Mouse (Mus musculus) midbrain, postnatal 0 days (tissue): ENCODE results near the gene Fam110a. TPM values are rescaled to one million over a fixed set of nuclear protein-coding genes. Genes with fewer than 3 reads are reported as not detected.

ENCODE experiments used
- ATAC-seq: fragments of 200-750 bp; cut with Nextera tagmentation; 2 replicates; pipeline ENCODE4 v1.8.0; 2017; ENCODE audit warnings: moderate number of reproducible peaks, mild to moderate bottlenecking, moderate TSS enrichment, moderate library complexity; ENCODE audit not compliant: low FRiP score
- DNase-seq: peaks from one replicate; pipeline ENCODE4 v3.0.0-alpha.2; 2015; ENCODE audit warnings: low spot score
- H3K27ac ChIP-seq: fragments of 300-500 bp; sonication (generic); 2 replicates; pipeline ENCODE4 v1.5.1; 2014; ENCODE audit warnings: low read depth, mild to moderate bottlenecking, low read length, mixed read lengths
- H3K27me3 ChIP-seq: fragments of 300-500 bp; sonication (generic); 2 replicates; pipeline ENCODE4 v1.6.1; 2014; ENCODE audit warnings: low read length, control low read depth, mixed read lengths; ENCODE audit not compliant: insufficient read depth
- H3K36me3 ChIP-seq: fragments of 300-500 bp; sonication (generic); 2 replicates; pipeline ENCODE4 v1.6.1; 2014; ENCODE audit warnings: low read length, control low read depth, mixed read lengths; ENCODE audit not compliant: insufficient read depth
- H3K4me1 ChIP-seq: fragments of 300-500 bp; sonication (generic); 2 replicates; pipeline ENCODE4 v1.6.1; 2014; ENCODE audit warnings: mild to moderate bottlenecking, control low read depth, antibody characterized with exemption, low read length, mixed read lengths; ENCODE audit not compliant: insufficient read depth
- H3K4me2 ChIP-seq: fragments of 300-500 bp; sonication (generic); 2 replicates; pipeline ENCODE4 v1.6.1; 2014; ENCODE audit warnings: low read depth, mild to moderate bottlenecking, low read length, mixed read lengths; ENCODE audit not compliant: poor library complexity, severe bottlenecking
- H3K4me3 ChIP-seq: fragments of 300-500 bp; sonication (generic); 2 replicates; pipeline ENCODE4 v1.5.1; 2014; ENCODE audit warnings: low read depth, mild to moderate bottlenecking, low read length, moderate library complexity
- H3K9ac ChIP-seq: fragments of 300-500 bp; sonication (generic); replicated peaks from 2 replicates; pipeline ENCODE4 v1.6.1; 2014; ENCODE audit warnings: mild to moderate bottlenecking, low read length, moderate library complexity, mixed read lengths; ENCODE audit not compliant: poor library complexity, severe bottlenecking
- H3K9me3 ChIP-seq: fragments of 300-500 bp; sonication (generic); 2 replicates; pipeline ENCODE4 v1.6.1; 2016; ENCODE audit warnings: low read length, control low read depth
- CTCF ChIP-seq: IDR thresholded peaks from 2 replicates; pipeline ENCODE4 v1.5.1; 2016; ENCODE audit warnings: antibody characterized with exemption, mild to moderate bottlenecking
- WGBS: fragments of 180-500 bp; shearing (Covaris S2); extraction: QIAGEN DNeasy Blood & Tissue Kit; methylation state at CpG from one replicate; pipeline ENCODE4 v1.1.7; 2014; 5-methylcytosine and 5-hydroxymethylcytosine counted together
- polyA plus RNA-seq: library from polyadenylated mRNA; unstranded; fragments of >200 nt; fragmentation: Nextera tagmentation; extraction: Ambion mirVana; gene quantifications from 2 replicates; pipeline ENCODE4 v1.2.1, GENCODE M21; 2015
- total RNA-seq: library from RNA; depleted of rRNA; stranded (reverse); fragments of >200 nt; gene quantifications from 2 replicates; pipeline ENCODE4 v1.2.3, GENCODE M21; 2014

Fam110a gene
- total and polyA plus RNA-seq, 2 experiments from 2014 or later: 28.7 to 36.1 TPM

- H3K4me3 ChIP-seq: no peak overlapping the region
- no peak overlapping the region for H3K4me2 ChIP-seq
- H3K27me3 ChIP-seq: no peaks in the 10 kb centered on the region
- H3K4me1 ChIP-seq: peaks cover 9% of the 10 kb centered on the region; the same call in 1 of the 2 replicates
- ATAC-seq (no peak), DNase-seq (no peak)
- 43% methylated on average over 9 of the region's 9 CpGs for WGBS
- no peaks in the 10 kb centered on the region for H3K36me3 ChIP-seq
- H3K27ac ChIP-seq: no peak overlapping the region
- no peak overlapping the region for H3K9ac ChIP-seq
- H3K9me3 ChIP-seq: no peaks in the 10 kb centered on the region
- TF ChIP-seq CTCF: no peak
These were observed 18.5 kb downstream of the Fam110a start for GRCm38 (mm10) chr2:151961284-151962196.

- DNase-seq (no peak), ATAC-seq (no peak)
- whole genome bisulfite sequencing: 40% methylated on average over 5 of the region's 5 CpGs
- Histone ChIP-seq H3K9me3 (no peaks in the 10 kb centered on the region), H3K4me3 (no peak overlapping the region), H3K36me3 (no peaks in the 10 kb centered on the region), H3K9ac (no peak overlapping the region), H3K27me3 (no peaks in the 10 kb centered on the region), H3K4me2 (no peak overlapping the region), H3K27ac (no peak overlapping the region), H3K4me1 (peaks cover 9% of the 10 kb centered on the region; the same call in 1 of the 2 replicates)
- no peak for TF ChIP-seq CTCF
These were observed 20.7 kb downstream of the Fam110a start for GRCm38 (mm10) chr2:151959274-151959673.

GRCm38 (mm10) chr2:151956500-151957137 is 23.4 kb downstream of the Fam110a start:
- Histone ChIP-seq H3K9ac (no peak overlapping the region), H3K27me3 (no peaks in the 10 kb centered on the region), H3K27ac (no peak overlapping the region), H3K4me1 (peaks cover 3% of the 10 kb centered on the region; the same call in 1 of the 2 replicates), H3K9me3 (no peaks in the 10 kb centered on the region), H3K4me2 (no peak overlapping the region), H3K4me3 (no peak overlapping the region), H3K36me3 (no peaks in the 10 kb centered on the region)
- ATAC-seq (no peak), DNase-seq (no peak)
- no peak for TF ChIP-seq CTCF
- 56% methylated on average over 4 of the region's 4 CpGs for WGBS

- Histone ChIP-seq H3K4me2 (no peak overlapping the region), H3K9ac (no peak overlapping the region), H3K9me3 (no peaks in the 10 kb centered on the region), H3K4me1 (peaks cover 9% of the 10 kb centered on the region; the same call in 1 of the 2 replicates), H3K36me3 (no peaks in the 10 kb centered on the region), H3K27ac (no peak overlapping the region), H3K4me3 (no peak overlapping the region), H3K27me3 (no peaks in the 10 kb centered on the region)
- no peak for TF ChIP-seq CTCF
- WGBS: 83% methylated on average over 8 of the region's 8 CpGs
- ATAC-seq (no peak), DNase-seq (no peak)
These were observed 26.4 kb downstream of the Fam110a start for GRCm38 (mm10) chr2:151953665-151954064.

- Histone ChIP-seq H3K9ac (no peak overlapping the region), H3K4me1 (peaks cover 12% of the 10 kb centered on the region; the same call in 1 of the 2 replicates), H3K27me3 (no peaks in the 10 kb centered on the region), H3K27ac (peak overlapping the region; percentile 52), H3K4me2 (no peak overlapping the region), H3K9me3 (no peaks in the 10 kb centered on the region), H3K36me3 (no peaks in the 10 kb centered on the region), H3K4me3 (no peak overlapping the region)
- 22% methylated on average over 2 of the region's 2 CpGs for WGBS
- no peak for TF ChIP-seq CTCF
- peak; percentile 63 for DNase-seq
- ATAC-seq: peak; percentile 79
These were observed 30.8 kb downstream of the Fam110a start for GRCm38 (mm10) chr2:151949082-151949774.
